In the genomic region with DNA sequence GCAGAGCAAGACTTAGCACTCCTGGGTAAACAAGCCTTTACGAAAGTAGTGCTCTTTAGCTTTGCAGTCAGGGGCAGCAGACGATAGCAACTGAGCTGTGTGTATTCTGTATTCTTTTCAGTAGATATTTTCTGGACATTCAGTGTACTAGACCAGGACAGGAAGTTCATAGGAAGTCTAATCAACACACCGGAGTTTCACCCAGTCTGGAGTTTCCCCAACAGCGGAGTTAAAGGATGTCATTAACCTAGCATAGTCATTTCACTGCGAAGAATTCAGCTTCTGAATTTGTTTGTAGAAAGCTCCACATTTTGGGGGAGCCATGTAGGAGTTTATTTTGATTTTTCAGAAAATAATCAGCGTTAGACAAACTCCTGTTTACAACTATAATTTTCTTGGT, we compare ENCODE assay signal across 16 mouse cellular contexts.
DNase-seq lines count a peak whose midpoint lies in the region; ATAC-seq lines count a peak whose summit lies in the region.
"Had no signal": no experiment of that assay in that cellular context is flagged by ENCODE, and none has a peak within 500 bp of the region (broad histone marks: within the 10 kb centered on the region; RNA-seq: fewer than 3 reads in every experiment).

No protein-coding gene starts in this region.

- H3K36me3 ChIP-seq in heart, embryonic 10.5 days = peaks cover 29% of the 10 kb centered on the region
- H3K36me3 ChIP-seq in megakaryocyte, embryonic 14.5 days (replicated peaks; ENCODE audit: low read length) = peaks cover 52% of the 10 kb centered on the region

- peaks cover 64% of the 10 kb centered on the region for H3K4me1 ChIP-seq in heart, embryonic 10.5 days
- H3K4me1 ChIP-seq in megakaryocyte, embryonic 14.5 days = peaks cover 91% of the 10 kb centered on the region

- no peaks in the 10 kb centered on the region for H3K9me3 ChIP-seq in heart, embryonic 10.5 days
- H3K9me3 ChIP-seq in megakaryocyte, embryonic 14.5 days = no peaks in the 10 kb centered on the region
- H3K9me3 ChIP-seq: limb, embryonic 12.5 days; neural tube, embryonic 13.5 days had no signal

- intact Hi-C loops in heart, postnatal 36 days (cut with DNase I) = loop anchor here (5.0 kb wide), 1 partner anchor 55 kb away; no protein-coding TSS in a partner anchor

- peak overlapping the region; percentile 49; the same call in 1 of the 2 replicates for H3K27ac ChIP-seq in heart, embryonic 10.5 days

- no peaks in the 10 kb centered on the region for H3K27me3 ChIP-seq in heart, embryonic 10.5 days (ENCODE audit: insufficient read depth, poor library complexity, severe bottlenecking)
- no peaks in the 10 kb centered on the region for H3K27me3 ChIP-seq in megakaryocyte, embryonic 14.5 days (replicated peaks)
- H3K27me3 ChIP-seq: limb, embryonic 12.5 days; neural tube, embryonic 13.5 days had no signal

- ATAC-seq in megakaryocyte, adult 5-6 weeks (ENCODE audit: poor library complexity, severe bottlenecking) = no peak
- ATAC-seq in inflammation-experienced regulatory T-cells, adult 6 months = peak; percentile 72
- ATAC-seq: forebrain, postnatal 0 days; lung, postnatal 0 days had no signal

- H3K4me3 ChIP-seq in heart, embryonic 10.5 days = peak overlapping the region; percentile 31
- peak overlapping the region; percentile 46 for H3K4me3 ChIP-seq in megakaryocyte, embryonic 14.5 days (replicated peaks)
- H3K4me3 ChIP-seq: limb, embryonic 12.5 days; neural tube, embryonic 13.5 days had no signal

- DNase-seq in heart, embryonic 10.5 days (ENCODE audit: low spot score) = no peak
- no peak for DNase-seq in heart, postnatal 36 days
- no peak for DNase-seq in spleen, adult 18-20 months
- no peak for DNase-seq in kidney, adult 11 months
- DNase-seq: adrenal gland, postnatal 10 days; cerebellum, postnatal 14 days; forebrain, postnatal 0 days; gastrocnemius, postnatal 14 days; kidney, adult 9 months; right cerebral cortex, postnatal 4 days had no signal

- WGBS in heart, embryonic 10.5 days = 63% methylated on average over 6 of the region's 6 CpGs
